Mouse (Mus musculus) thymus, postnatal 10 days (tissue): ENCODE measurements around the gene Tmem132a.

Experiments used
- DNase-seq, 2 experiments: peaks; one replicate each; pipeline ENCODE4 v3.0.0; 2021; ENCODE audit warnings: low spot score in 2 of 2

Tmem132a gene

GRCm38 (mm10) chr19:10869886-10870527 lies at the start of gene Tmem132a:
Tmem132a (minus strand) TSS chr19:10869940.
- no peak for DNase-seq

- DNase-seq, result no peak
Measured at GRCm38 (mm10) chr19:10918321-10918991, 48.7 kb upstream of the Tmem132a start.

- DNase-seq, result no peak
Measured at GRCm38 (mm10) chr19:10916506-10916905, 46.8 kb upstream of the Tmem132a start.

- no peak for DNase-seq
Measured at GRCm38 (mm10) chr19:10914870-10915269, 45.1 kb upstream of the Tmem132a start.

GRCm38 (mm10) chr19:10914291-10914690 lies 44.6 kb upstream of the Tmem132a start:
- no peak for DNase-seq

- no peak for DNase-seq
Measured at GRCm38 (mm10) chr19:10909087-10909721, 39.5 kb upstream of the Tmem132a start.

GRCm38 (mm10) chr19:10907891-10908290 lies 38.2 kb upstream of the Tmem132a start:
- peak; percentile 15 to 57 for DNase-seq

- no peak for DNase-seq
Measured at GRCm38 (mm10) chr19:10905728-10906000, 35.9 kb upstream of the Tmem132a start.

- DNase-seq, result no peak
Measured at GRCm38 (mm10) chr19:10904927-10905727, 35.4 kb upstream of the Tmem132a start.

GRCm38 (mm10) chr19:10904512-10904911 lies 34.8 kb upstream of the Tmem132a start:
- DNase-seq, result no peak

- DNase-seq, result no peak
Measured at GRCm38 (mm10) chr19:10901046-10901445, 31.3 kb upstream of the Tmem132a start.

- DNase-seq, result no peak
Measured at GRCm38 (mm10) chr19:10900315-10900714, 30.6 kb upstream of the Tmem132a start.

- no peak for DNase-seq
Measured at GRCm38 (mm10) chr19:10897491-10897890, 27.8 kb upstream of the Tmem132a start.

GRCm38 (mm10) chr19:10896849-10897248 lies 27.1 kb upstream of the Tmem132a start:
- DNase-seq, result no peak

GRCm38 (mm10) chr19:10895708-10896107 lies 26.0 kb upstream of the Tmem132a start:
- DNase-seq, result no peak

GRCm38 (mm10) chr19:10895016-10895528 lies 25.3 kb upstream of the Tmem132a start, which contains the start of gene Prpf19:
Prpf19 (plus strand) TSS chr19:10895231.
- peak; percentile 93 to 97 for DNase-seq

- no peak for DNase-seq
Measured at GRCm38 (mm10) chr19:10892201-10892600, 22.5 kb upstream of the Tmem132a start.

- peak; percentile 85 to 90 for DNase-seq
Measured at GRCm38 (mm10) chr19:10881426-10882154, 11.8 kb upstream of the Tmem132a start, which contains the start of gene Tmem109. Tmem109 (minus strand) TSS chr19:10882001.

- DNase-seq, result no peak
Measured at GRCm38 (mm10) chr19:10880975-10881425, 11.3 kb upstream of the Tmem132a start.

- DNase-seq, result peak; percentile 16 to 46
Measured at GRCm38 (mm10) chr19:10880085-10880974, 10.6 kb upstream of the Tmem132a start.
